Mouse (Mus musculus) frontal cortex, postnatal 14 days (tissue): ENCODE measurements around the gene Trim8.

Experiments
- DNase-seq, 2 experiments: peaks; one replicate each; pipeline ENCODE4 v3.0.0; 2022; ENCODE audit warnings: low spot score in 2 of 2

The Trim8 gene

DNA sequence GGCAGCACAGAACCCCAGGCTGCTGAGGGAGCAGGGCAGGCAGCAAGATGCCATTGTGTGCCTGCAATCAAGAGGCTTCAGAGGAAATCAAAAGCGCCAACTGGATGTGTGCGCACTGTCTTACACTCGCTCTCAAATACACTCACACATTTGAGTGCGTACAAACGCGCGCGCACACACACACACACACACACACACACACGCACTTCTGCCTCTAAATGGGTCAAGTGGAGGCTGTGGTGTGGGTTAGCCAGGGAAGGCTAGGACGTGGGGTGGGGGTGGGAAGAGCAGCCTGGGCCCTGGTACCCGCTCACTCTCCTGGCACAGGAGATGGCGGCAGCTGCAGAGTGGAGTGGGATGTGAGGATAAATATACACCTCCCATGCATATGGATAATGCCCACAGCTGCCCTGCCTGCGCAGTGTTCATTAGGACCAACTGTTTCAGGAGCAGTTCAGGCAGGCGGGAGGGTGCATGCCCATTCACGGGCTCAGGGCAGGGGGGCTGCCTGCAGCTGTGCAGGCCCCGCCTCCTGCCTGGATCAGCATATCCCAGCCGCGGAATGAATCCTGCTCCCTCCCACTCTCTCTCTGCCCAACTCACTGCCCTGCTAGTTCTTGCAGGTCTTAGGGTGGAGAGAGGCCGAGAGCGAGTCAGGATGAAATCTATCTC lies 22.1 kb downstream of the Trim8 start:
- DNase-seq, result peak in 1 of 2 experiments; percentile 63

- no peak for DNase-seq
Measured at GRCm38 (mm10) chr19:46524152-46524544, 22.6 kb downstream of the Trim8 start.

DNA sequence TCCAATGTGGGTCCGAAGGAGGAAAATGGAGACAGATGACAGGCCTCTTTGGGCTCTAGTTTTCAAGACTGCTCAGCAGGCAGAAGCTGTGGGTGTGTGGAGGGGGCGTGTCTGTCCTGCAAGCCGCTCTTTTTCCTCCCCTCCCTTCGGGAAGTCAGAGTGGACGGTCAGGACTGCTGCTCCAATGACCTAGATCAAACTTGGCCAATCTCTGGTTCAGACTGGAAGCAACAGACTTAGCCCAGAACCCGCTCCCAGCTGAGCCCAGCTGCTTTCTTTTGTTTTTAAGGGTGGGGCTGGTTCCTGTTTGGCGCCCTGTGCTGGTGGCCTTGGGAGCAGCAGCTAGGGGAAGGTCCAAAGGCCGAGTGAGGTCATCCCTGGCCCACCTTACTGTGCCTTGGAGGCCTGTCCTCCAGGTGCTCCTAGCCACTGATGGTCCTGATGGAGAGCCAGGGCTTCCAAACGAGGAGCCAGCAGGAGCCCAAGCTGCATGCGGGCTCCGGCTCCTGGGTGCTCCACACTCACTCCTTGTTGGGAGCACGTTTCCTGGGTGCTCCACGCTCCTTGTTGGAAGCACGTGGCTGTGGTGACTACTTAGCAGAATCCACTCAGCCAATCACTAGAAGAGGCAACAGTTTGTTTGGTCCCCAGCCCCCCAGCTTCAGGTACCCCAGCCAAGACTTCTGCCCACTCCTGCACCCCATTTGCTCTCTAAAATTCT lies 23.3 kb downstream of the Trim8 start:
- peak in 1 of 2 experiments; percentile 25 for DNase-seq

- no peak for DNase-seq
Measured at GRCm38 (mm10) chr19:46525691-46526631, 24.5 kb downstream of the Trim8 start.

- no peak for DNase-seq
Measured at GRCm38 (mm10) chr19:46527632-46528528, 26.4 kb downstream of the Trim8 start.

DNA sequence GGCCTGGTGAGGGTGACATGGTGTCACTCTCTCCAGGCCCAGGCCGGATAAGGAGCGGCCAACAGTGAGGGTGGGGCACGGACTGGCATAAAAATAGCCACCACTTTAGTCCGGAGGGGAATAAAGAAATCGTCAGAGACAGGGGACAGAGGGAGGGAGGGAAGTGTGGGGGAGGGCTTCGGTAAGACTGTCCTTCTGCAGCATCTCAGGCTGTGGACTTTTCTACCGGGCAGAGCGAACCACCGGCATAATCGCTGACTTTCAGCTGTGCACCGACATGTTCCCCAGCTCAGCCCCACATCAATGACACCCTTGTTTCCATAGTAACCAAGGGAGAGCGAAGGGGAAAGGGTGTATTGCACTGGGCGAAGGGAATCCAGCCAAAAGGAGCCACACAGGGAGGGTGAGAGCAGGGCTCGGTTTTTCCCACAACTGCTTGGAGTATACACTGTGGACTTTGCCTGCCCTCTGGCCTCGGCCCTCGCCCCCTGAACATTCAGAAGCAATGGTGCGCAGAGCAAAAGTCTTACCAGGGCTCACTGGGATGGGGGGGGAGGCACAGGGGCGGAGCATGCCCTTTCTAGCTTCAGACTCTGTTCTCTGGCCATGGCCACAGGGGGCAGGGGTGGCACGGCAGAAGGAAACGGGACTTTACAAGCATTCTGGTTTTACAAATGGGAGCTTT lies 27.2 kb downstream of the Trim8 start:
- DNase-seq, result no peak

DNA sequence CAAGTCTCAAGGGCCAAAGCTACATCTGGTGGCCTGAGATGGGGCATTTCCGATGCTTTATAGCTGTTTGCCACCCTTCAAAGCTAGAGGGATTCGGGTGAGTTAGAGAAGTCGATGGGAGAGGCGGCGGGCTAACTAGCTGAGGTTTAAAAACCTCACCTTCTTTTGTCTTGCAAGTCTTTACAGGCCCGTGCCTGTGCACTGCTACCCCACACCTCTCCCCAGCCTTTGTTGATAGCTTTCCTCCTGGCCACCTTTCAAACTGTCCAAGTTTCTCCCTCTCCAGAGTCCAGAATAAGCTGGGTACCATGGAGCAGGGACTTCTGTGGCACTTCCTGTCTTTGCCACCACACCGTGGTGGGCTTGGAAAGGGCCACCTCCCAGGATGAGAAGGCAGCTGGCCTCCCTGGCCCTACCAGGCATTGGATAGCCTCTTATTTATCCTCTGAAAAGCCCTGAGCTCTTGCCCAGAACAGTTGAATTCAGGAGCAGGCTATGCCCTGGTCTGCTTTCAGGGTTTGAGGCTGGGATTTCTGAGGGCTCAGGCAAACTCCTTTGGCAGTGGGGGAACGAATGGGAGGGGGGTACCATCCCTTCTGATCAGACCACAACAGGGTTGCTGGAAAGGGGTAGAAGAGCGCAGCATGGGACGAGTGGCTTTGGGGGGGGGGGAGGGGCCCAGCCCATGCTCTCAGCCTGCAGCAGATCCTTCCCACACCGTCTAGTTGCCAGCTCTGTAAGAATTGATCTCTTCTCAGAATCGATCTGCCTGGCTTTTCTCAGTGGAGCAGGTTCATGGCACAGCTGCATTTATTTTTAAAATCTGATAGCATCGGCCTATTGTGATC lies 28.3 kb downstream of the Trim8 start:
- DNase-seq, result no peak

GRCm38 (mm10) chr19:46530449-46530990 lies 29.0 kb downstream of the Trim8 start:
- no peak for DNase-seq

- no peak for DNase-seq
Measured at GRCm38 (mm10) chr19:46531071-46532030, 29.8 kb downstream of the Trim8 start.

DNA sequence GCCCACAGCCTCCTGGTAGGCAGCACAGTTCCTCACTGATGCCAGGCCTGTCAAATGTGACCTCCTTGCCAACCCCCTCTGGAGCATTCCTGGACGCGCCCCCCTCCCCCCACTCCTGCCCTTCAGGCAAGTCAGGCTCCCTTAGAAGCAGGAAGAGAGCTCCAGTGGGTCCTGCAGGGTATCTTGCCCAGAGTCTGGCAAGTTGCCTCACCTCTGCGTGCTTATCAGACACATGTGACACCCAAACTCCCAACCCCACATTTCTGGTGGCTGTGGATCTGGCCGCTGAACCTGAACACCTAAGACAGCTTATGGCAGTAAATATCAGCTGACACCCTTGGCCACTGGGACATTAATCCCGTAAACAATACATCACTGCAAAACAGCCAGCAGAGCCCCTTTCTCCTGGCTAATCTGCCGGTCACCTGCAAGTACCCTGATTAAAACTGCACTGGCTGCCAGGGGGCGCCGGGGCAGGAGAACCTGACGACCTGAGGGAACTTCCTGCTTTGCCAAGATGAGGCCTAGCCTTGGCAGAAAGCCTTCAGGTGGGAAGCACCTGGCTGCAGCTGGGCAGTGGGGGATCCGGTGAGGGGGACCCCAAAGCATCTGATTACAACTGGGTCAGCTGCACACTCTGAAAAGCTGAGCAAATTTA lies 30.7 kb downstream of the Trim8 start:
- no peak for DNase-seq

GRCm38 (mm10) chr19:46533066-46533465 lies 31.6 kb downstream of the Trim8 start:
- DNase-seq, result no peak

DNA sequence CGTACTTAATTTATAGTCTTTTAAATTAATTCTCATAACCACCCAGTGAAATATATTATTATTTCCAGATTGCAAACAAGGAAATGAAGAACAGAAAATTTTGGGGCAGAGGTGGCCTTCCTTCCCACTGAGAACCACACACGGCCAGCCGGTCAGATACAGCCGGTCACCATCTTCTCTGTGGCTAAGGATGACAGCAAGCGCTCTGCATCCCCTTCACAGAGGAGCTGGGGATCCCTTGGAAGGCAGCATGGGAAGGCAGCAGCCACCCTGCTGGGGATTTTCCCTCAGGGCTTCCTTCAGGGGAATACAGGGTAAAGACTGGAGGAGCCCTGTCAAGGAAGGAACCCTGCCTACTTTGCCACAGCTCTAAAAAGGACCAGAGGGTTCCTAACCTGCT lies 32.0 kb downstream of the Trim8 start:
- no peak for DNase-seq

GRCm38 (mm10) chr19:46534542-46535098 lies 33.1 kb downstream of the Trim8 start:
- no peak for DNase-seq

DNA sequence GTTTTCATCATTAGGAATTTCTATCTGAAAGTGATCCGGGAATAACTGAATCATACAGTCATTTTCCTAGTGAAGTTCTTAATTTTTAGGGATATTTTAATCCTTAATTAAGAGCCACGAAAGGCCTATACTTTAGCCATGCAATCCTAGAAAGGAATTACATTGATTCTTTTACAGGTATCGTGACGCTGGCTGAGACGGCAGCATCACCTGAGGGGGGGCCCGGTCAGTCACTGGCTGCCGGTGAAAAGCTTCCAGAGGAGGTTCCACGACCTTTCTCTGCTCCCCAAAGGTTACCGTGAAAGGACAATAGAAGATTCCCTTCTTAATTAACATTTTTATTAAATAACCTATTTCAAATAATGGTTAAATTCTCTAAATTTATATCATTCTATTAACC lies 35.9 kb downstream of the Trim8 start:
- DNase-seq, result no peak

DNA sequence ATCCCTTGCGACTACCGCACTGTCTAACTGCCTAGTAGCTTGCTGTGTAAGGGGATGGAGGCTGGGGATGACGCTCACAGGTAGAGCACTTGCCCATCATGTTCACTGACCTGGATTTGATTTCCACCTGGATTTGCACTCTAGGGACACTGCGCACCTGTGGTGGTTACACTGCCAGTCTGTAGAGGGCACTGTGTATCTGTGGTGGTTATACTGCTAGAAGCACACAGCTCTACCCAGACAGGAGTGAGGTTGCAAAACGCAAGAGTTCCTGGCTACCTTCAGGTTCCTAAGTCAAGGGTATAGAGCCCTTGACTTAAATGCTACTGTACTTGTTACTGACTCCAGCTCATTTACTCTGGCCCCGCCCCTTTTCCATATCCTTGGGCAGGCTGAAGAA lies 36.7 kb downstream of the Trim8 start:
- no peak for DNase-seq

- DNase-seq, result no peak
Measured at GRCm38 (mm10) chr19:46542750-46543149, 41.2 kb downstream of the Trim8 start.

DNA sequence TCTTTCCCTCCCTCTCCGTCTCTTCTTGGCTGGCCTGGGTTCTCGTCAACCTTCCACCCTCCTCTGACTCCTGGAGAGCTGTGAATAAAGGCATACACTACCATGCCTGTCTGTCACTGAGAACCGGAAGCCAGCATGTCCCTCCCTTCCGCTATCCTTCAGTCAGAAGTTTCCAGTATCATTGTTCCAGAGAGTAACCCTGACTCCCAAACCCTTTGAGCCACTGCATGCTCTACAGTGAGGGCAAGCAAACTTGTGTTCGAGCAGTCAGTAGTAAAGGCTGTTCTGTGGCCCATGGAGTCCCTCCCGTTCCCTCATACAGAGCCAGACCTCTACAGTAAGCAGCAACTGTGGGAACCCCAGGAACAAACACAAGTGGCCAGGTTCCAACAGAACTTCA lies 46.1 kb downstream of the Trim8 start:
- no peak for DNase-seq
